Mouse (Mus musculus): ENCODE results near the gene Fance.

DNA sequence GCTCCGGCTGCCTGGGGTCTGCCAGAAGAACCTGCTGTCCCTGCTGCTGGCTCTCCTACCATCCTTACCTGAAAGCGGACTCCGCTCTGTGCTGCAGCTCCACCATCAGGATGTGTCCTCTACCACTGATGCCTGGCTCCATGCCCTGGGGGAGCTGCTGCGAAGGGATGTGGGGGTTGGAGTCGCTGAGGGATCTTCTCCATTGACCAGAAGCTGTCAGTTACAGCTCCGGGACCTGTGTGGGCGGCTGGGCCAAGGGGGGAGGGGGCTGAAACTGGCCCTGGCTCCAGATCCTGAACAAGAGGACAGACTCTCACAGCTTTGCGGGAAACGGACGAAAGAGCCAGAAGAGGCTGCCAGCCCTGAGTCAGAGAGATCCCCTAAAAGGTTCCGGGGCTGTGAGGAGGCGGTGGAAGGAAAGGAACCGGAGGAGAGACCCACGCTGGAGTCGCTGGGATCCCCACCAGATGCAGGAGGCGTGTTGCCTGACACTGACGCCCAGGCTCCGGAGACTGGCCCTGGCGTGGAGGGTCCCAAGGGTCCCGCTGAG is 2.4 kb downstream of the Fance start:
- TF ChIP-seq POLR2A (IDR thresholded peaks at IDR 0.05; ENCODE audit: low read depth, low read length) (no peak), CTCF (IDR thresholded peaks at IDR 0.05; ENCODE audit: extremely low read depth, insufficient read length, insufficient replicate concordance, low read depth, low read length) (no peak)
